Mouse (Mus musculus) telencephalon, adult 2 months (tissue): ENCODE measurements around the gene Lin52.

Experiments used
- DNase-seq: peaks from one replicate; pipeline ENCODE4 v3.0.0-alpha.2; 2011; ENCODE audit warnings: low read depth, low spot score

Gene Lin52

DNA sequence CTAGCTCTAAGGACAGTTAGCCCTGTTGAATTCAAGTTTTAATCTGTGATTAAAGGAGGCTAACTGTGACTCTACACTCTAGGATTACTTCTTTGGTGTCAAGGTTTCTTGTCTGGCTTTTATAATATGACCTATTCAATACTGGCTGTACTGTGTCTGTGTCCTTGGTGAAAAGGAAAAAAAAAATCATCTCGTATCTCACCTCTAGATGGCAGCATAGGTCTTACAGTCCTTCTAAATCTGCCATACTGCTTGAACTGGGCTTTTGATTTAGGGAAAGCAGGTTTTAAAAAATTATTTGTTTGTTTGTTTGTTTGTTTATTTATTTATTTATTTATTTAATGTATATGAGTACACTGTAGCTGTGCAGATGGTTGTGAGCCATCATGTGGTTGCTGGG is 17.5 kb downstream of the Lin52 start:
- peak; percentile 27 for DNase-seq

- DNase-seq = no peak
These were observed 27.7 kb downstream of the Lin52 start for GRCm38 (mm10) chr12:84478937-84479336.

DNA sequence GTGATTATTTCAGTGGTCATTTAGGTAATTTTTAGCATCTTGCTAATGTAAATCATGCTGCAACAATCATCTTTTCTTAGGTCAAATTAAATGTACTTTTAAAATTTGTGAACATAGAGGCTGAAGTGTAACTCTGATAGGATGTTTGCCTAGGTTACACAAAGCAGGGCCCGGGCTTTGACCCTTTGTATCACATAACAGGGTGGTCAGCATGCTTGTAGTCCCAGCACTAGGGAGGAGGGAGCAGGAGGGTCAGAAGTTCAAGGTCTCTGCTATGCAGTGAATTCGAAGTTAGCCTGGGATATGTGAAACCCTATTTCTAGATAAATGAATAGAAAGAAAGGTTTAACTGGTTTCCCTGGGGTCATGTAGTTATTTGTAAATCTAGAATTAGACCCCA is 30.0 kb downstream of the Lin52 start:
- DNase-seq = no peak

DNA sequence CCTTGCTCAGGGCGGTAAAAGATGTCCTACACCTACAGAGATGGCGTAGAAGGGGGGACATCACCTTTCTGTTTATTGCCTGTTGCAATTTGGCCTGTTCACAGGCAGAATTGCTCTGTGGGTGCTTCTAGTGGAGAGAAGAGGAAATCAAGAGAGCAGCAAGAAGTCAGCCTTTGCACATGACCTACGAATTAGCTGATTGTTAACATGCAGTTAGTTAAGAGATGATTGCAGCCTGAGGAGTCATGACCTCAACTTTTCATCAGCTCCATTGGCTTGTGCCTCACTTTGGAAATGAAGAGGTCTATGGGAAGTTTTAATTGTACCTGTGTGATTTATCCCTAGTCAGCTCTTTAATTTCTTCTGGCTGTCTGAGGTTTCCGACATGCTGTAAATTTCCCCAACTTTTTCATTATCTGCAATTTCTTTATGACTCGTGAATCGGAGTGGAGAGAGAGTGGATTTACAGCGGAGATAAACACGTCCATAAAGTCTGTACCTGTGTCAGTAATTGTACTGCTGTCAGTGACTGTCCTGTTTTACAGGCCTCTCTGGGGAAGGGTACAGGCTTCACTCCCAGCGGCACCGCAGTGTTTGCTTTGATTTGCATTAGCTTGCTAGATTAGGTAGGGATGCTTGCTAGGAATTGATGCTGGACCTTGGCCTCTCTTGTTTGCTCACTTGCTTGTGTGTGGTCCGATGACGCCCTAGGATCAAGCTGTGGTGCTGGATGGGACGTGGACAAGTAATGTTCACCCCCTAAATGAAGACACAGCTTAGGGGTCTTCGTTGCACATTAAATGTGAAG is 31.8 kb downstream of the Lin52 start:
- no peak for DNase-seq

GRCm38 (mm10) chr12:84487324-84488056 is 36.3 kb downstream of the Lin52 start:
- DNase-seq = peak; percentile 3

DNA sequence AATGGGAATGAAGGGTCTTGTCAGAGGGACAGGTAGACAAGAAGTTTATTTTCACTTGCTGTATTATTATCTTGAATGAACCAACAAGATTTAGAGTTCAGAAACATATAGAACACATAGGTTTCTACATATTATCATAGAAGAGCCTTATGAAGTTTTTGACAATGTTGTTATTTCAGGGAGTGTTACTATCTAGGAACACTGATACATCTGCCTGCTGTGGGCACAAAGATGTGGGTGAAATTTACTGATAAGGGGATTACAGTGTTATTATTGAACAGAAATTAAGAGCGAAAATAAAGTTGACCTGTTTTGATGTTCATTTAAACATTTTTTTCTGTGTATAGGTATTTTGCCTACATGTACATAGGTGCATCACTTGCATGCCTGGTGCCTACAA is 45.6 kb downstream of the Lin52 start:
- DNase-seq = no peak

DNA sequence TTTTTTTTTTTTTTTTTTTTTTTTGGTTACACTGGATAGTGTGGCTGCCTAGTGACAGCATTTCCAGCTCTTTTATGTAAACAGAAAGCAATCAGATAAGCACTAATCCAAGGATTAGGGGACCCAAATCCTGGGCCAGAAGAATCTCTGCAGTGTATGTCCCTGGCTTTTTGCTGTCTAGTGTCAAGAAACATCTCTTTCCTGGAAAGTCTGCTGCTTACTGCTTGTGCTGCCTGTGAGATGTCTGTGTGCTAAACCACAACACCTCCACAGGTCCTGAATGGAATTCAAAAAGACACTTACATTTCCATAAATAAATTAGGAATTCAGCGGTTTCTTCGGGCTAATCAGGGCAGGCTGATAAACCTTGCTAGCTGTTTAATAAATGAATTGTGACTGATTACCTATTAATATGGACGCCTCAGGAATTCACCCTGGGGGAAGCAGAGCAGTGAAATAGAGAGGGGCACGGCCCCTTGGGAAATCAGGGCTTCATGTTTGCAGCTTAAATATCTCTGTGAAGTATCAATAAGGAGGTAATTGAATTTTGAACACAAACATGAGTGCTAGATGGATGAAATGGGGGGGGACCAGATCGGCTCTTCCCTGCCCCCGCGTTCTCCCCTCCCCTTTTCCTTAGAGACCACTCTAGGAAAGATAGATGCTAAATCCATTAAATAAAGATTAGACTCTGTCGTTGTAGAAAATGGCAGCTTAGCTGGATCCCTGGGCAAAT is 49.5 kb downstream of the Lin52 start:
- no peak for DNase-seq

DNA sequence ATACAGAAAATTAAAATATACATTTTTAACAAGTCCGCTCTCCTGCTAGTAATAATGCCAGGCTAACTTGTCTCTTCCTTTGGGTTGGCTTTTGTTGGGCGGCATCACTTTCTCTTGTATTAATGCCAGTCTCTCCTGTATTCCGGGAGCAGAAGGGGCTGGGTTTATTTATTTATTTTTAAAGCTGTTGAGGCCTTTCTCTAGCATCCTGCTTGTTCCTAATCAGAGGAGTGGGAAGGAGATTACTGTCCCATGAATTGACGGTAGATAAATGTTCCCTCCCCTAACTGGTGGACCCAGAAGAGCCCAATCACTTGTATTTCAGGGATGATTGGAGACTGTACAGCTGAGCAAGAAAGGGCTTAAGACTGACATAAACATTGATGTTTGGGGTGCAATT is 50.1 kb downstream of the Lin52 start:
- DNase-seq = no peak

- DNase-seq = peak; percentile 6
These were observed 55.6 kb downstream of the Lin52 start for GRCm38 (mm10) chr12:84506856-84507255.

GRCm38 (mm10) chr12:84512016-84512415 is 60.8 kb downstream of the Lin52 start:
- no peak for DNase-seq

- no peak for DNase-seq
These were observed 64.3 kb downstream of the Lin52 start for GRCm38 (mm10) chr12:84515486-84515885.

DNA sequence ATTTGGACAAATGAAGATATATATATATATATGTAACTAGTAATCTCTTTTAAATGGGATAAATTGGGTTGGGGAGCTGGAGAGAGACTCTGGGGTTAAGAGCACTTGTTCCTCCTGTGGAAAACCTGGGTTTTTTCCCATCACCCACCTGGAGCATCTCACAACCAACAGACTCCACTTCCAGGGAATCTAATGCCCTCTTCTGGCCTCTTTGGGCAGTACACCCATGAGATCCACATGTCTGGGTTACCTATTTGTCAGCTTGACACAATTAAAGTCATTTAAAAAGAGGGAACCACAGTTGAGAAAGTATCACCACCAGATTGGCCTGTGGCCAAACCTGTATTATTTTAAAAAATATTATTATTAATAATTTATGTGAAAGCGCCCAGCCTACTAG is 65.4 kb downstream of the Lin52 start:
- DNase-seq = no peak

DNA sequence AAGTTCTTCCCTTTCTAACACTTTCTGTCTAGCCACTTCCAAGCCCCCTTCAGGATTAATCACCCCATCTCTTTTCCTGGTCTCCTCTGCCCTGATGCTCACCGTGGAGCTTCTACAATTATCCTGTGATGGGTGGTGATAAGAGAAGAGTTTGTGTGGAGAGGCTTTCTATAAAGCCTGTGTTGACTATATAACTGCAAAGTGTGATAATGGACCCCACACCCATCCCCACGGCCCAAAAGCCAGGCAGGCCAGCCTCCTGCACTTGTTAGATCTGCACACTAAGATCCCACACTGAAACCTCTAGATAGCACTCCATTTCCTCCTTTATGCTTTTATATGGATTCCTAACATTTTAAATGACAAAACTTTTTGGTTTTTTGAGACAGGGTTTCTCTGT is 66.8 kb downstream of the Lin52 start:
- no peak for DNase-seq

DNA sequence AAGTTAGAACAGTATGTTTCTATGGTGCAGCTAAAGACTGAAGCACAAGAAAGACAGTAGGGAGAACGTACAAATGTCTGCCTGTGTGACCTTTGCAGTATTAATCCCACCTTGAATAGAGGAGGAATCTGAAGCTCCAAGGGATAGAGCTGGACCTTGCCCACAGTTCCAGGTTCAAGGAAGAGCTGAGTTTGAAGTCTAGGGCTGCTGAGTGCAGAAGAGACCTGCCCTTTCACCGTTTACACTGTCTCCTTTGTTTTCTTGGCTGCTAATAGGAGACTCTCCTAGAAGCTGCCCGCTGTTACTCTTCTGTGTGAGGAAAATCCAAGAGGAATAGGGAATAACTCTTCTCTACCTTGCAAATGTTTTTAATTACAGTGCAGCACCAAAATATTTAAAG is 72.5 kb downstream of the Lin52 start:
- no peak for DNase-seq

GRCm38 (mm10) chr12:84524147-84525050 is 73.2 kb downstream of the Lin52 start:
- no peak for DNase-seq

- DNase-seq = no peak
These were observed 74.2 kb downstream of the Lin52 start for GRCm38 (mm10) chr12:84525422-84525821.

DNA sequence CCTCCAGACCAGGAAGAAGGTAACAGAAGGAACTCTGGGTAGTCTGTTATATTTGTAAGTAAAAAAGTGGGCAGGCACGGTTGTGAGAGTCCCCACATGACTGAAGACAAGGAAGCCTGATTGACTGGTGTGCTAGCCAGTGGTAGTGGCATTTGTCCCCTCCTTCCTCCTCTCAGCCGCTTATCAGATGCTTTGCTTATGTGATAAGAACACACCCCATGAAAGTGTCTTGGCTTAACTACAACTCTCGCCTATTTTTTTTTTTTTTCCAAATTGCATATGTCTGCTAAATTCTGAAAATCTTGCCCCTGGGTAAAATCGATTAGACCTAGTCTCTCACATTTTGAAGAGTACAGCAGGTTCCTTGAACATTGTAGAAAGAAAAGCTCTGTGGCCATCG is 79.2 kb downstream of the Lin52 start:
- DNase-seq = no peak

DNA sequence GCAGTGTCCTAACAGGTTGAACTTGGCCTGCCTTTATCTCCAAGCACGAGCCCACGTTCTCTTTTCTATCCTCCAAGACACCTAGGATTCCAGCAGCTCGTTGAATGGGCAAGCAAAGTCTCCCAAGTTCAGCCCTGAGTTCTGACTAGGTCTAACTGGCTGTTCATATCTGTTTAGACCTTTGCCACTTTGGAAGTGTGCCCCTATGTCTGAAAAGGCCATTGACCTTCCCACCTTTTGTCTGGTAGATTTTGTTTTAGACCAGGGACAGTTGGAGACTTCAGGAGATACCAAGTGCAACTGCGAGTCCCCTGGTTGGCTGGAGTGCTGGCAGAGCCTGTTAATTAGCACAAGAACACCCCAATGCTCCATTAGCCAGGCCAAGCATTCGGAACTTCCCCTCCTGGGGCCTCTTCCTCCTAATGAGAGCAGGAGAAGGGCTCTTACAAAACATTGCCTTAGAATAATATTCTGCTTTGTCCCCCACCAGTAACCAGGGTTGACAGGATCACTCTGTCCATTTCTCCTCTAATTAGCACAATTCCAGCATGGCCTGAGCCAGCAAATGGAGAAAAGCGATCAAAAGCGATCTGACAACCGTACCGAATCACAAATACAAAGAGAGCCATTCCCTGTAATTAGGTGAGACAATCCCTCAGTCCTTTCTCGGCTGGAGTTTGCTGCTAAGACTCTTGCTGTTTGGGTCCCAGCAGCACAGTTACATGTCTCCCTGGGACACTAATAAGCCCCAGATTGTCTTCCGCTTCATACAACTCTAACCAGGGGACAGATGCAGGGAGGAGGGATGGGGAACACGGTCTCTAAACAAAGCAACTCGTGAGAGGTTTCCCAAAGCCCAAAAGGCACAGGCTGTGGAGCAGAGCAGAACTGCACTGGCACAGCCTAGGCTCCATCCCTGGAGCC is 80.9 kb downstream of the Lin52 start:
- DNase-seq = no peak

- no peak for DNase-seq
These were observed 81.6 kb downstream of the Lin52 start for GRCm38 (mm10) chr12:84532830-84533199.

DNA sequence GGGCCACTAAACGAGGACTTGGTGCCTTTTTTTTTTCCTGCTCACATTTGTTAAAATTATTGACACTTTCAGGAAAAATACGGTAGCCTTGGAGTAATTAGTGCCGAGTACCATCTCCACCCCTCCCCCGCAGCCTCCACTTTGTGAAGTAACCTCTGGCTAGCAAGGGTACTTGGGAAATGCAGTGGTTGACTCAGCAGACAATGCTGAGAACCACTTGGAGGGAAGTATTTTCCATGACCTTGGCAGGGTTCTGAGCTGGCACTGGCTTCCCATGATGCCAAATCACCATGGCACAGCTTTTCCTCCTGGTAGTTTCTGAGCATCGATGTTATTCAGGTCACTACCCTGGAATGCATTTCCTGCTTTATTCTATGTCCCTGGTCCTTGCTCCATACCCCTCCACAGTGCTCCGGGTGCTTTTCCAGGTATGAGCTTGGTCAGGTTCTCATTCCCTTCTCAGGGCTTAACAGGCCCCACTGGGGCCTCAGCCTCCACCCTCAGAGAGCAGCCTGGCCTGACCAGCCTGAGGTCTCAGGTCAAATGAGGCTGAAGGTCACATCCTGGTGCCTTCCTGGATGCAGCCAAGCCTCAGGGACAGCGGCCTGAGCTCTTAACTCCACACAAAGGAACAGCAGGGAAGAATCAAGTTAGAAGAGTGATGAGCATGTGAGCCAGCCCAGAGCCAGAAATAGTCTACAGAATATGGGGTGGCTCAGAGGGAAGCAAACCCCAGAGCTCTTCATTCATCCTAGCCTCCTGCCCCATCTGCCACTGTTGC is 82.7 kb downstream of the Lin52 start:
- DNase-seq = no peak
